Mouse (Mus musculus) olfactory bulb, adult 2 months (tissue): ENCODE measurements around the gene Galnt14. TPM values are rescaled to one million over a fixed set of nuclear protein-coding genes. Genes with fewer than 3 reads are reported as not detected.

Experiments
- H3K27ac ChIP-seq: fragments of 200-500 bp; 2 replicates; pipeline ENCODE4 v1.5.1; 2012; ENCODE audit warnings: low read depth, low read length; ENCODE audit not compliant: insufficient read depth
- H3K4me1 ChIP-seq: fragments of 200-500 bp; 2 replicates; pipeline ENCODE4 v1.6.1; 2012; ENCODE audit warnings: low read length; ENCODE audit not compliant: control insufficient read depth, insufficient read depth
- H3K4me3 ChIP-seq: fragments of 200-500 bp; 2 replicates; pipeline ENCODE4 v1.5.1; 2012; ENCODE audit warnings: mild to moderate bottlenecking, low read depth, low read length, moderate library complexity; ENCODE audit not compliant: insufficient read depth
- CTCF ChIP-seq: fragments of 200-500 bp; IDR thresholded peaks from 2 replicates; pipeline ENCODE4 v1.5.1; 2012; ENCODE audit warnings: low read depth, mild to moderate bottlenecking, low read length, moderate library complexity; ENCODE audit not compliant: insufficient read depth
- POLR2A ChIP-seq: fragments of 200-500 bp; IDR thresholded peaks from 2 replicates; pipeline ENCODE4 v1.6.1; 2012; ENCODE audit warnings: mild to moderate bottlenecking, low read depth, low read length, moderate library complexity; ENCODE audit not compliant: insufficient read depth
- WGBS: fragments of 180-500 bp; shearing (Covaris S2); methylation state at CpG from one replicate; pipeline ENCODE4 v1.1.7; 2018; 5-methylcytosine and 5-hydroxymethylcytosine counted together
- polyA plus RNA-seq: library from polyadenylated mRNA; stranded (reverse); fragments of >200 nt; gene quantifications from 2 replicates; pipeline ENCODE4 v1.2.4, GENCODE M21; 2012; ENCODE audit warnings: low replicate concordance; ENCODE audit not compliant: missing spikeins, insufficient read depth, insufficient read length

Galnt14 gene
- polyA plus RNA-seq, 1 experiment: not detected

DNA sequence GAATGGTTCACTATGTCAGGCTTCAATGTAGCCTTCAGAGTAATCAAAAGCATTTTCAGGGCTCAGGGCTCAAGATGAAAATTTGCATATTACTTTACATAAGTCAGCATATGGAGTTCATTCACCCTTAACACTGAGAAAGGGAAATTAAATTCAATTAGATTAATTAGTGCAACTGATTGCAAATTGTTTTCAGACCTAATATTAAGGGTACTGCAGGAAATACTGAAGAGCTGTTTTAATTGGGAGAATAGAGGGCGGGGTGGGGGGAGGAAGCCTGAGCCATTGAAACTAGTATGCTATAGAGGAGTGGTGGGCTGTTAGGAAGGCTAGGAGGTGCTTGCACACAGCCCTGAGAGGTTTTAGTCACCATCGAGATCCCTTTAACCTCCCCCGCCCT lies 237.2 kb downstream of the Galnt14 start:
- WGBS: 75% methylated on average over 3 of the region's 3 CpGs
- TF ChIP-seq POLR2A: no peak
- no peak for TF ChIP-seq CTCF
- no peak overlapping the region for H3K4me3 ChIP-seq
- peaks cover 5% of the 10 kb centered on the region for H3K4me1 ChIP-seq
- no peak overlapping the region for H3K27ac ChIP-seq

DNA sequence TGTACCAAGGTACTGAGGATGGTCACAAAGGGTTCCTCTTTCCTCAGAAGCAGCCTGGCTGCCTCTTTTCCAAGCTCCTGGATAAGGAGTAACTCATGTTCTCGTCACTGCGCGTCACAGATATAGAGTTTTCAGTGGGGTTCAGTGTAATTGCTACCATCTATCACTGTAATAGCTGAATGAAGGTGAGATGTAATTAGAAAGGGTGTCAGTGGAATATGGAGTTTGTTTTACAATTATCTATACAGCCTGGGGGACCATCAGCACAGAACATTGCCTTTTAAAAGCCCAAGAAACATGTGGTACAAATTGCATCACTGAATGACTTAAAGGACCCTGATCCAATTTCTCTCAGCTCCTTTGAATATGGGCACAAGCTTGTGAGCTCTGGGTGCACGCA lies 249.4 kb downstream of the Galnt14 start:
- 94% methylated on average over 4 of the region's 4 CpGs for WGBS

DNA sequence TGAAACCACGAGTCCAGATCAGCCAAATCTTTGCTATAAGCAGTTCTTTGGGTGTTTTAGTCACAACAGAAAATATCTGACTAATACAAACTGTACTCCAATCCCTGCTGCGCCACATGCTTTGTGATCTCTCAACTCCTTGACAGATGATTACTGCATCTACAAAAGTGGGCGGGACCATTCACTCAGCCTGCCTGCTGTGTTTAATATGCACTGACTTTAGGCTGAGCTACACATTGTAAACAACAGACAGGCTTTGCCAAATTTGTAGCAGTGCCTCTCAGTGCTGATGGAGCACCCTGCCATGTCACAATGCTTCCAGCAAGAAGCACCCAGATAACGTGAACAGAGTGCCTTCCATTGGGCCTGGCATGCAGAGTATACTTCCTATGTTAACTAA lies 251.5 kb downstream of the Galnt14 start:
- no peak overlapping the region for H3K27ac ChIP-seq
- peaks cover 4% of the 10 kb centered on the region; the same call in 1 of the 2 replicates for H3K4me1 ChIP-seq
- H3K4me3 ChIP-seq: no peak overlapping the region
- WGBS: 41% methylated on average over 4 of the region's 4 CpGs
- TF ChIP-seq CTCF (no peak), POLR2A (no peak)

More for the DNA sequence above, 249.4 kb downstream of the Galnt14 start:
- Histone ChIP-seq H3K4me3 (no peak overlapping the region), H3K4me1 (peaks cover 4% of the 10 kb centered on the region; the same call in 1 of the 2 replicates), H3K27ac (no peak overlapping the region)
- no peak for TF ChIP-seq CTCF
- no peak for TF ChIP-seq POLR2A

DNA sequence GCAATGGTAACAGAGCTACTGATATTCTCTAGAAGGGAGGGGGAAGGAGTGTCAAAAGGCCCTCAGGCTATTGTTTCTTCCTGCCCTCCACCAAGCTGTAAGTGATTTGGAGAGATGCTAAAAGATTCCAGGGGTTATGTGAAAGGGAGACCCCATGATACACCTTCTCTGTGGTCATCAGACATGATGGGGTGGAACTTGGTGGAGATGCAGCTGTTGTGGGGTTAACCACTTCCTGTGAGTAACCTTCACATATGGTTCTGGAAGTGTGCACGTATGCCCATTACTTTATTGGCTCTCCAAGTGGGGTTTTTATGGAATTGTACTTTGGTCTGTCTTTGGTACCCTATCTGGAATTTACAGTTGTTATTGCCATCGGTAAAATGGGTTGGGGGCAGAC lies 253.7 kb downstream of the Galnt14 start:
- TF ChIP-seq POLR2A (no peak), CTCF (no peak)
- H3K4me3 ChIP-seq: no peak overlapping the region
- no peak overlapping the region for H3K27ac ChIP-seq
- H3K4me1 ChIP-seq: peaks cover 4% of the 10 kb centered on the region; the same call in 1 of the 2 replicates
- 91% methylated on average over 2 of the region's 2 CpGs for whole genome bisulfite sequencing

DNA sequence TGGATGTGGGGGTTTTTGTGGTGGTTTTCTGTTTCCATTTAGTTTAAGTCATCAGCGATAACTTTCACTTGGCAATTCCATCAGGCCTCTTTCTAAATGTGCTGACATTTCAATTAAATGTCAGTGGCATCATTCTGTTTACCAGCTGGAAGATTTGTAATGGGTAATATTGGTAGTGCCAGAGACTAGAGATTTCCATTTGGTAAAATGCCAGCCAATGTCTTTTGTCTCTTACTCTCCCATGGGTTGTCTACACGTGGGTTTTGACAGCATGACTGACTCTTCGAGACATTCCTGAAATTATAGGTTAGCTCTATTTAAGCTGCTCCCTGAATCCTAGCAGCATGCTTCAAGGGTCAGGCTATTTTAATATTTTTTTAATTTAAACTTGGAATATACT lies 256.6 kb downstream of the Galnt14 start:
- TF ChIP-seq CTCF (no peak), POLR2A (no peak)
- 58% methylated on average over 3 of the region's 3 CpGs for WGBS
- H3K4me3 ChIP-seq: no peak overlapping the region
- no peak overlapping the region for H3K27ac ChIP-seq
- no peaks in the 10 kb centered on the region for H3K4me1 ChIP-seq

DNA sequence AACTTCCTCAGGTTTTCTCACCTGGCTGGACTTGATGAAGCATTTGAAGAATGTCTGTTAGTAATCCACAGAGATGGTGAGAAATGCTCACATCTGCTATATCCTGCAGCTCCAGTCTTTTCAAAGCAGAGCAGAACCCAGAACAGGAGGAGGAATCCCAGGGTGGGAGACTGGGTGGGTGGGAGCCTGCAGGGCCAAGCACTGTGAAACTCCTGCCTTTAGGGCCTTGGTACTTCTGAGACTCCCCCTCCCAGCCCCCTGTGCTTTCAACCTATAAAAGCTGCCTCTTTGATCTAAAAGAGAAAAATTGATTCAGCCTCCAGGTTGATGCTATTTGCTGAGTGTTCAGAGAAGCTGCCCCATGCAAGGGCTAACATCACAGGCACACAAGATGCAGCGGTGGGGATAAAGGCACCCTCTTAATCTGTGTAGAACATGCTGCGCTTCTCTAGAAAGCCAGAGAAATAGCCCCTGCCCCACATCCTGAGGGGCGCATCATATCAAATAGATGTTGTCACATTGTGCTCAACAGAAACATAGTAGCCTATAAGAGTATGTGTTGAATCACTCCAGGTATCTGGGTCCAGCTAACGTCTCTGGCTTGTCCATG lies 258.0 kb downstream of the Galnt14 start:
- TF ChIP-seq CTCF (no peak), POLR2A (no peak)
- Histone ChIP-seq H3K4me3 (no peak overlapping the region), H3K27ac (no peak overlapping the region), H3K4me1 (no peaks in the 10 kb centered on the region)
- WGBS: 92% methylated on average over 4 of the region's 4 CpGs

DNA sequence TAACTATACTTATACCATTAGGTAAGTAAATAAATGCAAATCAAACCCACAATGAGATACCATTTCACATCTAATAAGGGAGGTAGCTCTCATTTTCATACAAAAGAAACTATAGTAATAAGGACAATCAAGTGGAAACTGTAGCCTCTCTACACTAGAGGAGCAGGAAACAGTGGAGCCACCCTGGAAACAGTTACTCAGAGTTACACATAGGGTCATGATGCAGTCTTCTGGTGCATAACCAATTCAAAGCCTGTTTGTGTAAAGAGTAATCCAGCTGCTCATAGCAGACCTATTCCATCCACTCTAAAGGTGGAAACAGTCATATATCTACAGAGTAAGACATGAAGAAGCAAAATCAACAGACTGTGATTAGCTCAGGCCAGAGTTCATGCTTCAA lies 261.1 kb downstream of the Galnt14 start:
- Histone ChIP-seq H3K4me3 (no peak overlapping the region), H3K27ac (no peak overlapping the region), H3K4me1 (no peaks in the 10 kb centered on the region)
- no peak for TF ChIP-seq CTCF
- no peak for TF ChIP-seq POLR2A

Other genes starting within 250 kb of the Galnt14 start
- gene Ehd3, start 93.7 kb upstream of the Galnt14 start, polyA plus RNA-seq: not detected in 2 replicates
- not detected in 2 replicates for gene Xdh, start 239.7 kb upstream of the Galnt14 start, polyA plus RNA-seq